Mouse (Mus musculus) hindbrain, embryonic 12.5 days (tissue): ENCODE measurements around the gene Zmym2. TPM values are rescaled to one million over a fixed set of nuclear protein-coding genes. Genes with fewer than 3 reads are reported as not detected.
A peak's percentile ranks its signal among the peaks of the same experiment; 100 is the strongest.

ENCODE experiments used
- ATAC-seq: fragments of 200-750 bp; cut with Nextera tagmentation; 2 replicates; pipeline ENCODE4 v1.8.0; 2017; ENCODE audit warnings: moderate TSS enrichment; ENCODE audit not compliant: low FRiP score
- H3K27ac ChIP-seq: fragments of 300-500 bp; sonication (generic); 2 replicates; pipeline ENCODE4 v1.5.1; 2016; ENCODE audit warnings: mild to moderate bottlenecking
- H3K27me3 ChIP-seq: fragments of 300-500 bp; sonication (generic); 2 replicates; pipeline ENCODE4 v1.6.1; 2016; ENCODE audit warnings: mild to moderate bottlenecking
- H3K36me3 ChIP-seq: fragments of 300-500 bp; sonication (generic); 2 replicates; pipeline ENCODE4 v1.6.1; 2016; ENCODE audit warnings: mild to moderate bottlenecking
- H3K4me1 ChIP-seq: fragments of 300-500 bp; sonication (generic); 2 replicates; pipeline ENCODE4 v1.6.1; 2016
- H3K4me2 ChIP-seq: fragments of 300-500 bp; sonication (generic); replicated peaks from 2 replicates; pipeline ENCODE4 v1.6.1; 2016; ENCODE audit warnings: mild to moderate bottlenecking
- H3K4me3 ChIP-seq: fragments of 300-500 bp; sonication (generic); 2 replicates; pipeline ENCODE4 v1.5.1; 2016; ENCODE audit warnings: mild to moderate bottlenecking
- H3K9ac ChIP-seq: fragments of 300-500 bp; sonication (generic); 2 replicates; pipeline ENCODE4 v1.6.1; 2016; ENCODE audit warnings: mild to moderate bottlenecking, moderate library complexity
- H3K9me3 ChIP-seq: fragments of 300-500 bp; sonication (generic); replicated peaks from 2 replicates; pipeline ENCODE4 v1.6.1; 2016; ENCODE audit warnings: mild to moderate bottlenecking
- WGBS: fragments of 180-500 bp; shearing (Covaris S2); methylation state at CpG from one replicate; pipeline ENCODE4 v1.1.7; 2016; 5-methylcytosine and 5-hydroxymethylcytosine counted together
- polyA plus RNA-seq: library from polyadenylated mRNA; unstranded; fragments of >200 nt; fragmentation: Nextera tagmentation; extraction: Ambion mirVana; gene quantifications from 2 replicates; pipeline ENCODE4 v1.2.1, GENCODE M21; 2016

The Zmym2 gene
- polyA plus RNA-seq, 1 experiment from 2014 or later: 89.5 TPM

GRCm38 (mm10) chr14:56939903-56940302 lies 53.5 kb downstream of the Zmym2 start:
- no peaks in the 10 kb centered on the region for H3K9me3 ChIP-seq
- H3K27ac ChIP-seq: no peak overlapping the region
- H3K4me1 ChIP-seq: no peaks in the 10 kb centered on the region
- H3K27me3 ChIP-seq: no peaks in the 10 kb centered on the region
- H3K36me3 ChIP-seq: peaks cover 52% of the 10 kb centered on the region
- no peak for ATAC-seq
- H3K4me3 ChIP-seq: no peak overlapping the region
- no peak overlapping the region for H3K9ac ChIP-seq
- WGBS: 93% methylated on average over 1 of the region's 1 CpGs
- no peak overlapping the region for H3K4me2 ChIP-seq

GRCm38 (mm10) chr14:56952928-56953327 lies 66.5 kb downstream of the Zmym2 start:
- H3K36me3 ChIP-seq: peaks cover 62% of the 10 kb centered on the region
- no peak overlapping the region for H3K27ac ChIP-seq
- H3K4me2 ChIP-seq: no peak overlapping the region
- ATAC-seq: no peak
- no peaks in the 10 kb centered on the region for H3K9me3 ChIP-seq
- no peak overlapping the region for H3K4me3 ChIP-seq
- no peak overlapping the region for H3K9ac ChIP-seq
- no peaks in the 10 kb centered on the region for H3K27me3 ChIP-seq
- WGBS: 95% methylated on average over 4 of the region's 4 CpGs
- H3K4me1 ChIP-seq: no peaks in the 10 kb centered on the region

DNA sequence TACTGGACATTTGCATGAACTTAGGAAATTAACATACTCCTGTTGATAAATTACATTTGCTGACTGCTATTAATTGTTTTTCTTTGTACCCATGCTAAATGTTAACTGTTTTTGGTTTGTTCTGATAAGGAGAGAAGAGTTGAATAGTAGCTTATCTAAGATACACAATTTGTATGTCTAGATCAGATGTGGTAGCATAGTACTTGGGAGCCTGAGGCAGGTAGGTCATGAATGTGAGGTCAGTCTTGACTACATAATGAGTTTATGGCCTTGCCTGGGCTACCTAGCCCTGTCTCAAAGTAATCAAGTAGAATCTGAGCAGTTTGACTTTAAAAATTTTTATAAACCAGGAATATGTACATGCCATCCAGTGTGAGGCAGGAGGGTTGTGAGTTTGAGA lies 67.9 kb downstream of the Zmym2 start:
- Histone ChIP-seq H3K36me3 (peaks cover 55% of the 10 kb centered on the region), H3K9me3 (no peaks in the 10 kb centered on the region), H3K4me2 (no peak overlapping the region), H3K9ac (no peak overlapping the region), H3K27ac (no peak overlapping the region), H3K4me1 (no peaks in the 10 kb centered on the region), H3K27me3 (no peaks in the 10 kb centered on the region), H3K4me3 (no peak overlapping the region)
- no peak for ATAC-seq

DNA sequence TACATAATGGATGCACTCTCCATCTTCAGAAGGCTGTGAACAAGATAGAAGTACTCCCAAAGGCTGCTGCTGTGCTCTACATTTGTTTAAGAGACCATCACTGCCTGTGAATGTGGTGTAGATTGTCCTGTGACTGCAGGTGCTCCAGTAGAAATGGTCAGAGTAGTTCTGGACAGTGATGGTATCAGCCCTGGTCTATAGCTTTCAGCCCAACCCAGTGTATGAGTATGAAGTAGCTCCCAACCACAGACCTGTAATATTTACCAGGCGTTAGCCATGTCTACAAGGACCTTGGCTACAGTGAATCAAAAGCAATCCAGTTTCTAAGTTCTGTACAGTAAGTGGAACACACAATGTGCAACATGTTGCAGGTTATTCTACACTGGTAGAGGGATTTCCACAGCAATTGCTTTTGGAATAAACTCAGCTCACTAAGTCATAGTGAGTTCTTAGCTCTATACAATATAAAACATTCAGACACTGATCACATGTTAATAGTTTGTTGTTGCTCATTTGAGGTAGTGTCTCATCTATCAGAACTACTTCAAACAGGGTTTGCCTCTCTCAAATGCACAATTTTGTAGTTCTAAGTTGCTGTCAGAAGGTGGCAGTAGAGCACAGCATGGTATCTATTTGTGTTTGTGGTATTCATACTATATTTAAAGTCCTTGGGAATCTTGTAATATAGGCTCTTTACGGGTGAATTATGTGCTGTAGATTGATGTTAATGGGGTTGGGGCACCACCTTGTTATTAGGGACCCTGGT lies 77.7 kb downstream of the Zmym2 start:
- H3K4me3 ChIP-seq: no peak overlapping the region
- H3K27me3 ChIP-seq: no peaks in the 10 kb centered on the region
- H3K4me1 ChIP-seq: no peaks in the 10 kb centered on the region
- WGBS: 70% methylated on average over 2 of the region's 2 CpGs
- ATAC-seq: peak; percentile 51
- H3K4me2 ChIP-seq: no peak overlapping the region
- no peaks in the 10 kb centered on the region for H3K9me3 ChIP-seq
- H3K27ac ChIP-seq: no peak overlapping the region
- H3K9ac ChIP-seq: no peak overlapping the region
- peaks cover 26% of the 10 kb centered on the region; the same call in 1 of the 2 replicates for H3K36me3 ChIP-seq

GRCm38 (mm10) chr14:56969653-56970052 lies 83.2 kb downstream of the Zmym2 start:
- no peak overlapping the region for H3K9ac ChIP-seq
- no peak; the same call in 1 of the 2 replicates for ATAC-seq
- 71% methylated on average over 8 of the region's 8 CpGs for WGBS
- H3K9me3 ChIP-seq: no peaks in the 10 kb centered on the region
- H3K27me3 ChIP-seq: no peaks in the 10 kb centered on the region
- H3K4me1 ChIP-seq: 0 out of 2 replicates have a peak, but pooled peaks cover 6% of the 10 kb centered on the region
- no peak overlapping the region for H3K4me3 ChIP-seq
- H3K36me3 ChIP-seq: no peaks in the 10 kb centered on the region
- H3K27ac ChIP-seq: no peak overlapping the region
- H3K4me2 ChIP-seq: no peak overlapping the region

GRCm38 (mm10) chr14:56970160-56970559 lies 83.7 kb downstream of the Zmym2 start:
- WGBS: 79% methylated on average over 11 of the region's 11 CpGs
- H3K27me3 ChIP-seq: no peaks in the 10 kb centered on the region
- no peaks in the 10 kb centered on the region for H3K36me3 ChIP-seq
- H3K27ac ChIP-seq: no peak overlapping the region
- no peak overlapping the region for H3K4me2 ChIP-seq
- no peak; the same call in 1 of the 2 replicates for ATAC-seq
- no peaks in the 10 kb centered on the region for H3K9me3 ChIP-seq
- H3K4me3 ChIP-seq: no peak overlapping the region
- H3K9ac ChIP-seq: no peak overlapping the region
- 0 out of 2 replicates have a peak, but pooled peaks cover 6% of the 10 kb centered on the region for H3K4me1 ChIP-seq

- no peaks in the 10 kb centered on the region for H3K36me3 ChIP-seq
- no peak overlapping the region for H3K4me3 ChIP-seq
- H3K4me2 ChIP-seq: no peak overlapping the region
- H3K9ac ChIP-seq: no peak overlapping the region
- H3K9me3 ChIP-seq: no peaks in the 10 kb centered on the region
- no peaks in the 10 kb centered on the region for H3K4me1 ChIP-seq
- ATAC-seq: no peak
- H3K27me3 ChIP-seq: no peaks in the 10 kb centered on the region
- H3K27ac ChIP-seq: no peak overlapping the region
- 63% methylated on average over 8 of the region's 8 CpGs for WGBS
Observed at GRCm38 (mm10) chr14:56978045-56978655, 91.7 kb downstream of the Zmym2 start.

DNA sequence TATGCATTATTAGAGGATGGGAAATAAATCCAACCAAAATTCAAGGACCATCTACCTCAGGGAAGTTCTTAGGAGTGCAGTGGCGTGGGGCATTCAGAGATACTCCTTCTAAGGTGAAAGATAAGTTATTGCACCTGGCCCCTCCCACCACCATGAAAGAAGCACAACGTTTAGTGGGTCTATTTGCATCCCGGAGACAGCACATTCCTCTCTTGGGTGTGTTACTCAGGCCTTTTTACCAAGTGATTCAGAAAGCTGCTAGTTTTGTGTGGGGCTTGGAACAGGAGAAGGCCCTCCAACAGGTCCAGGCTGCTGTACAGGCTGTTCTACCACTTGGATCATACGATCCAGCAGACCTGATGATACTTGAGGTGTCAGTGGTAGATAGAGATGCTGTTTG lies 102.2 kb downstream of the Zmym2 start:
- Histone ChIP-seq H3K27ac (no peak overlapping the region), H3K9ac (no peak overlapping the region), H3K36me3 (no peaks in the 10 kb centered on the region), H3K27me3 (no peaks in the 10 kb centered on the region), H3K9me3 (no peaks in the 10 kb centered on the region), H3K4me1 (no peaks in the 10 kb centered on the region), H3K4me3 (no peak overlapping the region), H3K4me2 (no peak overlapping the region)
- WGBS: 82% methylated on average over 4 of the region's 4 CpGs
- ATAC-seq: no peak

Other genes with a start within 250 kb of the Zmym2 start
- gene Mphosph8, start 218.4 kb upstream of the Zmym2 start, polyA plus RNA-seq: 47.1 and 54.3 TPM in 2 replicates
- 46.2 and 53.9 TPM in 2 replicates for gene Pspc1, start 108.3 kb upstream of the Zmym2 start, polyA plus RNA-seq
- gene Zmym5, start 74.9 kb upstream of the Zmym2 start, polyA plus RNA-seq: 35.5 and 35.8 TPM in 2 replicates
- 0.19 and 0.81 TPM in 2 replicates for gene Gja3, start 171.4 kb downstream of the Zmym2 start, polyA plus RNA-seq
- gene Gjb2, start 218.0 kb downstream of the Zmym2 start, polyA plus RNA-seq: 31.7 and 32.0 TPM in 2 replicates
- gene Gm4491, start 229.2 kb downstream of the Zmym2 start, polyA plus RNA-seq: not detected in 2 replicates
- gene Gjb6, start 247.0 kb downstream of the Zmym2 start, polyA plus RNA-seq: 12.0 and 13.7 TPM in 2 replicates